Mouse (Mus musculus): ENCODE results near the gene Fam92b. TPM values are rescaled to one million over a fixed set of nuclear protein-coding genes. Genes with fewer than 3 reads are reported as not detected.

Fam92b gene
- polyA plus RNA-seq, 1 experiment from 2014 or later = 0.78 TPM

GRCm38 (mm10) chr8:120167821-120168220, 9.4 kb downstream of the Fam92b start:
- Histone ChIP-seq H3K4me3 (replicated peaks) (no peak overlapping the region), H3K9ac (no peak overlapping the region), H3K4me2 (replicated peaks) (no peak overlapping the region), H3K27me3 (replicated peaks) (no peaks in the 10 kb centered on the region; the same call in 1 of the 2 replicates), H3K36me3 (no peaks in the 10 kb centered on the region), H3K9me3 (no peaks in the 10 kb centered on the region), H3K27ac (no peak overlapping the region), H3K4me1 (replicated peaks) (no peaks in the 10 kb centered on the region)
- no peak for ATAC-seq
- 47% methylated on average over 5 of the region's 5 CpGs for WGBS

- H3K27me3 ChIP-seq (replicated peaks) = no peaks in the 10 kb centered on the region; the same call in 1 of the 2 replicates
- no peaks in the 10 kb centered on the region for H3K9me3 ChIP-seq
- no peak overlapping the region for H3K9ac ChIP-seq
- no peak overlapping the region for H3K4me2 ChIP-seq (replicated peaks)
- H3K27ac ChIP-seq = no peak overlapping the region
- 80% methylated on average over 8 of the region's 8 CpGs for WGBS
- ATAC-seq = no peak
- no peaks in the 10 kb centered on the region for H3K36me3 ChIP-seq
- H3K4me3 ChIP-seq (replicated peaks) = no peak overlapping the region
- H3K4me1 ChIP-seq (replicated peaks) = no peaks in the 10 kb centered on the region
These were observed 10.1 kb downstream of the Fam92b start for GRCm38 (mm10) chr8:120167136-120167535.

- 86% methylated on average over 5 of the region's 5 CpGs for WGBS
- H3K36me3 ChIP-seq = no peaks in the 10 kb centered on the region
These were observed 13.2 kb downstream of the Fam92b start for GRCm38 (mm10) chr8:120164026-120164425.

DNA sequence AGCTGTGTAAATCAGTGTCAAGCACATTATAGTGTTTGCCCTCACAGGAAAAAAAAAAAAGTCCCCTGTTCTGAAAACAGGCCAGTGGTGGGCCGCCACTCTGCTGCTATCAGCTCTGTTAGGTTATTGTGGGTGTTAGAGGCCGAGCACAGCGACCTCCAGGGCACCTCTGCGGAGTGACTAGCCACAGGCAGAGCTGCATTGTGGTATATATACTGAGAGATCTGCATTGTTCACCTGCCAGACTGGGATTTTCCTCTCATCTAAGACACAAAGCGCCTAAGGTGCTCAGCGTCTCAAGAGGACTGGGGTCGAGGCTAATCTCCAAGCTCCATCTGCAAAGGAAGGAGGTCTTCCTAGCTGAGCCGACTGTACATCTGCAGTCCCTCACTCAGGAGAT, 13.9 kb downstream of the Fam92b start:
- no peak overlapping the region for H3K27ac ChIP-seq
- 70% methylated on average over 8 of the region's 8 CpGs for WGBS
- H3K4me1 ChIP-seq (replicated peaks) = no peaks in the 10 kb centered on the region
- H3K36me3 ChIP-seq = no peaks in the 10 kb centered on the region
- no peak overlapping the region for H3K4me3 ChIP-seq (replicated peaks)
- ATAC-seq = no peak
- no peaks in the 10 kb centered on the region for H3K9me3 ChIP-seq
- no peak overlapping the region for H3K9ac ChIP-seq
- H3K27me3 ChIP-seq (replicated peaks) = no peaks in the 10 kb centered on the region; the same call in 1 of the 2 replicates
- no peak overlapping the region for H3K4me2 ChIP-seq (replicated peaks)

More at GRCm38 (mm10) chr8:120164026-120164425, 13.2 kb downstream of the Fam92b start:
- Histone ChIP-seq H3K27ac (no peak overlapping the region), H3K9me3 (no peaks in the 10 kb centered on the region), H3K4me3 (replicated peaks) (no peak overlapping the region), H3K9ac (no peak overlapping the region), H3K27me3 (replicated peaks) (no peaks in the 10 kb centered on the region; the same call in 1 of the 2 replicates), H3K4me2 (replicated peaks) (no peak overlapping the region), H3K4me1 (replicated peaks) (no peaks in the 10 kb centered on the region)
- no peak for ATAC-seq

DNA sequence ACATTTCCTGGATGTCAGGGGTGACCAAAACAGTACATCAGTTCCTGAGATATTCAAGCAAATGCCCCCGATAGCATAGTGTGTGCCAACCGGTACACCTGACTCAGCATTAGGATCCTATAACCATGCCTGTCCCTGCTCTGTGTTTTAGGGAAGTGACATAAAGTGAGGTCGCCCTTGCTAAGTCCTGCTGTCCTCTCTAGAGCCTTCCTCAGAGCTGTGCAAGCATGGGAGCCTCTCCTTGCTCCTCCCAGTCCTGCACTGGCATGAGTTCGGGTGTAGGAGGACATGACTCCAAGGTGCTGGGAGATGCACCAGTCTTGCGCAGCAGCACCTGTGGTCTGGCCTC, 14.9 kb downstream of the Fam92b start:
- Histone ChIP-seq H3K4me1 (replicated peaks) (no peaks in the 10 kb centered on the region), H3K4me3 (replicated peaks) (no peak overlapping the region), H3K4me2 (replicated peaks) (no peak overlapping the region), H3K27me3 (replicated peaks) (no peaks in the 10 kb centered on the region; the same call in 1 of the 2 replicates), H3K9me3 (no peaks in the 10 kb centered on the region), H3K27ac (no peak overlapping the region), H3K9ac (no peak overlapping the region), H3K36me3 (no peaks in the 10 kb centered on the region)
- WGBS = 83% methylated on average over 5 of the region's 5 CpGs
- ATAC-seq = no peak

DNA sequence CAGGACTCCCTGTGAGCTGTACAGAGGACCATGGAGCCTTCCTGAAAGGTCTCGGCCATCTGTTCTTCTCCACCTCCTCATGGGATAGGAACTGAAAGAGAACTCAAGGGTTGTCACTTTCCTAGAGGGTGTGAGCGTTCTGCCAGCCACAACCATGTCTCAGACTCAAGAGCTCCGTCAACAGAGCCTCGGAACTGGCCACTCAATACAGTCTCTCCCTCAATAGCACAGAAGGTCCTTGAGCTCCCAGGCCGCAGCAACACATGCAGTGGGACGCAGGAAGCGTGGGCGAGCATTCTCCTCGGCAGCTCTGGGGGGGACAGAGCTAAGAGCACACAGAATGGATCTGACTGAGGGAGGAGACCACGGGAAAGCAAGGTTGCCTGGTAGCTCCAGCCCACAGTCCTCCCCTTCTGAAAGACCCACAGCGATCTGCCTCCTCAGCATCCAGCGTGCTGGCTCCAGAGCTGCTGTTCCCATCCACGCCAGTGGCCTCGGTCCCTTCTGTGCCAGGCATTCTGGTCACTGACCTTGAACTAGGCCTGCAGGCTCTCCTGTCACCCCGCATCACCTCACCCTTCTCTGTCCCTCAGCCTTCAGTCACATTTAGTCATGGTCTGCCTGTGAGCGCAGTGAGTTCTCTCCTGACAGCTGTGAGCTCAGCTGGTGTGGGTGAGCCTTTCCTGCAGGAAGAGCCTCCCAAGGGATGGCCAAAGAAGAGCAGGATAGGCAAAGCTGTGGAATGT, 15.4 kb downstream of the Fam92b start:
- WGBS = 81% methylated on average over 16 of the region's 16 CpGs

DNA sequence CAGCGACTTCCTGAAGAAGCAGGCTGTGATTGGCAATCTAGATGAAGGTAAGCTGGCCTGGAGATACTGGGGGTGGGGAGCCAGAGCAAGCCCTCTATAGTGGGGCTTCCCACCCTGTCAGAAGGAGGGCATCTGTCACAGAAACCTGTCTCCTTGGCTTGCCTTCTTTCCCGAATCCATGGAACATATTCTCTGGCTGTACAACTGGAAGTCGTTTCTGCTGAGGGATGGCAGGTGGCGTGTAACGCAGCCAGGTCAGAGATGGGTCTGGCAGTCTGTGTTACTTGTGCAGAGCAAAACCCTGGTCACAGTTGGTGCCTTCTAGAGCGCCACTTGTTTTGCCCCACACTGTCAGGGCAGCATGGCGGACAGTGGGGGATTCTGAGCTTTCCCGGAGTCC, 16.9 kb downstream of the Fam92b start:
- H3K36me3 ChIP-seq = no peaks in the 10 kb centered on the region
- H3K27ac ChIP-seq = no peak overlapping the region
- H3K27me3 ChIP-seq (replicated peaks) = no peaks in the 10 kb centered on the region; the same call in 1 of the 2 replicates
- no peaks in the 10 kb centered on the region for H3K9me3 ChIP-seq
- no peak for ATAC-seq
- no peak overlapping the region for H3K9ac ChIP-seq
- WGBS = 80% methylated on average over 8 of the region's 8 CpGs
- no peaks in the 10 kb centered on the region for H3K4me1 ChIP-seq (replicated peaks)
- no peak overlapping the region for H3K4me2 ChIP-seq (replicated peaks)
- no peak overlapping the region for H3K4me3 ChIP-seq (replicated peaks)

More for the DNA sequence above, 15.4 kb downstream of the Fam92b start:
- ATAC-seq = no peak
- no peaks in the 10 kb centered on the region for H3K4me1 ChIP-seq (replicated peaks)
- H3K4me2 ChIP-seq (replicated peaks) = no peak overlapping the region
- H3K27ac ChIP-seq = no peak overlapping the region
- no peak overlapping the region for H3K9ac ChIP-seq
- H3K27me3 ChIP-seq (replicated peaks) = no peaks in the 10 kb centered on the region; the same call in 1 of the 2 replicates
- H3K9me3 ChIP-seq = no peaks in the 10 kb centered on the region
- no peaks in the 10 kb centered on the region for H3K36me3 ChIP-seq
- no peak overlapping the region for H3K4me3 ChIP-seq (replicated peaks)

DNA sequence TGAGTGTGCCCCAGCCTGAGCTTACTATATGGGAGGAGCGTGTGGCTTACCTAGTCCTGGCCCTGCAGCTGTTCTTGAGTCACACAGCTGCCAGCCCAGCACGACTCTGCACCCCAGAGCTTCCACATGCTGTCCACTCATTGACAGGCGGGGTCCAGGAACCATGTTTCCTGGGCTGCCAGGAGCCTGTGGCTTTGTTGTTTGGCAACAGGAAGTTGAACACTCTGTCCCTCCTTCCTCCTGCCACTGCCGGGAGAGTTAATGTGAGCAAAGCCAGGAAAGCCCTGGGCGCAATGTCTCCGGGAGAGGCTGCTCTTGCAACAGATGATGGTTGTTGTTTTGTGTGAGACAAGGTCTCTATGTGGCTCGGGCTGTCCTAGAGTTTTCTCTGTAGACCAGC, 24.6 kb downstream of the Fam92b start:
- Histone ChIP-seq H3K9ac (no peak overlapping the region), H3K4me3 (replicated peaks) (no peak overlapping the region), H3K36me3 (no peaks in the 10 kb centered on the region), H3K27ac (no peak overlapping the region), H3K27me3 (replicated peaks) (peaks cover 4% of the 10 kb centered on the region; the same call in 1 of the 2 replicates), H3K9me3 (no peaks in the 10 kb centered on the region), H3K4me1 (replicated peaks) (peaks cover 10% of the 10 kb centered on the region; the same call in 1 of the 2 replicates), H3K4me2 (replicated peaks) (no peak overlapping the region)
- ATAC-seq = no peak
- WGBS = 48% methylated on average over 7 of the region's 7 CpGs

- no peak for ATAC-seq
- Histone ChIP-seq H3K9me3 (no peaks in the 10 kb centered on the region), H3K27me3 (replicated peaks) (peaks cover 4% of the 10 kb centered on the region; the same call in 1 of the 2 replicates), H3K27ac (no peak overlapping the region), H3K4me3 (replicated peaks) (no peak overlapping the region), H3K36me3 (no peaks in the 10 kb centered on the region), H3K4me1 (replicated peaks) (peaks cover 10% of the 10 kb centered on the region; the same call in 1 of the 2 replicates), H3K9ac (no peak overlapping the region), H3K4me2 (replicated peaks) (no peak overlapping the region)
- WGBS = 76% methylated on average over 9 of the region's 9 CpGs
These were observed 26.1 kb downstream of the Fam92b start for GRCm38 (mm10) chr8:120151151-120151550.

DNA sequence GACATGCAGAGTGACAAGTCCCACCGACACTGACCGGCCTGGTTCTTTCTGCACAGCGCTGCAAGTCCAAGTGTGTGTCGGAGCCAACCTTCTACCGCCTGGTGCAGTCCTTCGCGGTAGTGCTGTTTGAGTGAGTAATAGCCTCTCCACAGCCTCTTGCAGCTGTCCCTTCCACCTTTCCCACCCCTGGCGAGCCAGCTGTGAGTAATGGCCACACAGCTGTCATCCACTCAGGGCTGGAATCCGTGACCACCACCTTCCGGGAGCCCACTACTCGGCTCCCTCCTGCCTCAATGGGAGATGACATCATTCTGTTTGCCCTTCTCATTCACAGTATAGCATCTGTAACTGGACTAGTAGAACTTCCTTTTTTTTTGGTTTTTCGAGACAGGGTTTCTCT, 27.2 kb downstream of the Fam92b start:
- H3K27ac ChIP-seq = no peak overlapping the region
- WGBS = 57% methylated on average over 12 of the region's 12 CpGs
- no peak overlapping the region for H3K4me3 ChIP-seq (replicated peaks)
- no peaks in the 10 kb centered on the region; the same call in 1 of the 2 replicates for H3K9me3 ChIP-seq
- H3K4me2 ChIP-seq (replicated peaks) = no peak overlapping the region
- no peaks in the 10 kb centered on the region for H3K36me3 ChIP-seq
- ATAC-seq = no peak
- peaks cover 10% of the 10 kb centered on the region; the same call in 1 of the 2 replicates for H3K4me1 ChIP-seq (replicated peaks)
- H3K27me3 ChIP-seq (replicated peaks) = peaks cover 4% of the 10 kb centered on the region; the same call in 1 of the 2 replicates
- H3K9ac ChIP-seq = no peak overlapping the region

GRCm38 (mm10) chr8:120146051-120146450, 31.2 kb downstream of the Fam92b start:
- Histone ChIP-seq H3K27me3 (replicated peaks) (peaks cover 3% of the 10 kb centered on the region; the same call in 1 of the 2 replicates), H3K4me3 (replicated peaks) (no peak overlapping the region), H3K36me3 (no peaks in the 10 kb centered on the region), H3K4me2 (replicated peaks) (no peak overlapping the region), H3K9me3 (no peaks in the 10 kb centered on the region; the same call in 1 of the 2 replicates), H3K4me1 (replicated peaks) (0 out of 2 replicates have a peak, but pooled peaks cover under 1% of the 10 kb centered on the region), H3K9ac (no peak overlapping the region), H3K27ac (no peak overlapping the region)
- WGBS = 87% methylated on average over 1 of the region's 1 CpGs
- ATAC-seq = no peak

DNA sequence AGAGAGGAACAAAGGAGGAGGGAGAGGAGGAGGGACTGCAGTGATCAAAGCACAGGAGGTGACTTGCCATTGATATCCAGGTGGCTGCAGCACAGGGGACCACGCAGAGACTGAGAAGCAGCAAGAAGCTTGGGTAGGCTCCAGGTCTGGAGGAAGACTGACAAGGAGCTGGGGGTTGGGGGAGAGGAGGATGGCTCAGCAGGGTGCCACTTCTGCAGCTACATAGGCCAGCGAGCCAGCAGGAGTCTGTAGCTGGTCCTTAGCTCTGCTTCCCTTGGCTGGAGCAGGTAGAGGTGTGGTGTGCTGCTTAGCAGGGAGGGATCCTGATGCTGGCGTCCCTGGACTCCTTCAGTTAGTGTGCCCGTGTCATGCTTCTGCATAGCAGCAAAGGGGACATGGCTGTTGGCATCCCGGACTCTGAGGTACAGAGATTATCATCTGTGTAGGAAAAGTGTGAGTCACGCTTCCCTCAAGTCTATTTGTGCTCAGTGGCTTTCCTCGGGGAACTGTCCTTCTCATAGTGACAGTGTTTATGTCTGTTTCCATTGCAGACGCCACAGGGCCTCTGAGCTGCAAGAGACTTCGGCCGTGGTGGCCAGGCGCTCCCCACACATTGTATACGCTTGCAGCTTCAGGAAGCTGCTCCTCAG, 32.5 kb downstream of the Fam92b start:
- 46% methylated on average over 12 of the region's 12 CpGs for WGBS
- H3K27ac ChIP-seq = no peak overlapping the region
- H3K36me3 ChIP-seq = no peaks in the 10 kb centered on the region
- H3K4me1 ChIP-seq (replicated peaks) = peaks cover 9% of the 10 kb centered on the region
- H3K27me3 ChIP-seq (replicated peaks) = no peaks in the 10 kb centered on the region
- no peak overlapping the region for H3K4me3 ChIP-seq (replicated peaks)
- no peak overlapping the region for H3K4me2 ChIP-seq (replicated peaks)
- no peak for ATAC-seq
- no peaks in the 10 kb centered on the region; the same call in 1 of the 2 replicates for H3K9me3 ChIP-seq
- H3K9ac ChIP-seq = no peak overlapping the region
